Mouse (Mus musculus) adrenal gland, postnatal 25 days (tissue): ENCODE results near the gene Gm17469. TPM values are rescaled to one million over a fixed set of nuclear protein-coding genes. Genes with fewer than 3 reads are reported as not detected.
"Not testable (repeated sequence)": the region's sequence is repeated elsewhere in the genome, so short reads cannot be mapped to it uniquely, and the experiment has no call there.

Source experiments
- DNase-seq: peaks from one replicate; pipeline ENCODE4 v3.0.0; 2021; ENCODE audit warnings: mixed read lengths
- long read RNA-seq: library from polyadenylated mRNA; stranded (forward); transcript quantifications from one replicate; pipeline ENCODE4 v2.0.0, GENCODE M21; 2021
- total RNA-seq: library from RNA; stranded (reverse); gene quantifications from 2 replicates; pipeline ENCODE4 v1.2.3, GENCODE M21; 2021

Gene Gm17469
- total RNA-seq: not detected in 2 replicates
- long read RNA-seq: 0 reads

GRCm38 (mm10) chrX:124629593-124629992, at the start of gene Gm17469:
Gm17469 (plus strand) TSS chrX:124629893.
- not testable (repeated sequence) for DNase-seq

Other genes with a start within 250 kb of the Gm17469 start
- gene Gm17584, start 129.3 kb upstream of the Gm17469 start, total RNA-seq: not detected in 2 replicates